Mouse (Mus musculus) c-Kit-positive CD71-negative TER-119-negative erythroid progenitor cells, embryonic 14.5 days (primary cell): ENCODE data around the gene 1700123O20Rik.

Experiments
- DNase-seq: peaks from one replicate; pipeline ENCODE4 v3.0.0-alpha.2; 2013; ENCODE audit warnings: low read depth

1700123O20Rik gene

DNA sequence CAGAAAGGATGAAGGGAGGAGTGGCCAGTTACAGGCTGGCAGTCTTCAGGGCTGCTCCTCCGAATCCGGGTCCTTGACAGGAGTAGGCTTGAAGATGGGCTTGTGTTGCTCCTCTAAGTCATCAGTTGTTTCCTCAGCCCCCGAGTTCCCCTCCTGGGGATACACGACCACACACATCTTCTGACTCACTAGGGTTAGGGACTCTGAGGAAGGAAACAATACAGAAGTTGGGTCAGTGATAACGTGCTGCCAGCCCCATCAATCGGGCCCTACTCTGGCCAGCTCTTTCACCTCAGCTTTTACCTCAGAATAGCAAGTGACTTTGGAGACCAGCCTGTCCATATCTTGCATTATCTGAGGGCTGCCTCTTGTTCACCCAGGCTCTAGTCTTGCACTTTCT, 38.0 kb downstream of the 1700123O20Rik start:
- DNase-seq = no peak

- no peak for DNase-seq
Measured at GRCm38 (mm10) chr14:54727565-54727964, 41.5 kb downstream of the 1700123O20Rik start.

DNA sequence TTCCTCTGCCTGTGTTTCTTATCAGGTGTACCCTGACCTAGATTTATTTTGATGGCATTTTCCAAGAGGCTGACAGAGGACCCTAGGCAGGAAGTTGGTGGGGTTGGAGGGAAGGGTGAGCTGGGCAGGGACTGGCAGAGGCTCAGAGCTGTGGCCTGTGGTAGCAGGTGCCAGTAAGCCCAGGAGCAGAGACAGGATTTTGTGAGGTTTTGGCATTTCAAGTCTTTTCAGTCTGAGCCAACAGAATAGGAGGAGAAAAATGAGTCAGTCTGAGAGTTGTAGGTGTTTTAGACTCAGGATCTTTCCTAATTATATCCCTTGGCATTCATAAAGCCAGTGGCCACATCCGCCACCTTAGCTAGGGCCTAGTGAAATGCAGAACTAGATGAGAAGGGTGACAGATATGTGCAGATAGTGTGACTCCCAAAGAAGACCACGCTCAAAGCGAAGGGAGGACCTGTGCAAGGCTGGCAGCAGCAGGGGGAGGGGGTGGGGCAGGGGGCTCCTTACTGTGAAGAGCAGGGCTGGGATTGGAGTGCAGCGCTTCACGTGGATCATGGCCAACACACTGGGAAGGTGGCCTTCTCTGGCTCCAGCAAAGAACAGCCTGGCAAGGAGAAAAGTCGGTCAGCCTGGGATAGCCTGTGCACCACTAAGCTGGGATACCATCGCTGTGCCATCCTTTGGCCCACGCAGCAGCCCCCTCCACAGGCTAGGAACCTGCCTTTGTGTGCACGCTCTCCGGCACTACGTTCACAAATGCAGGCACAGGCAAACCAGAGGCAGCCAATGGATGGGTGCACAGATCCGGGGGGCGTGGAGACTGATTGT, 43.0 kb downstream of the 1700123O20Rik start:
- DNase-seq = no peak

- no peak for DNase-seq
Measured at GRCm38 (mm10) chr14:54730305-54730704, 44.3 kb downstream of the 1700123O20Rik start.

- DNase-seq = no peak
Measured at GRCm38 (mm10) chr14:54732206-54732605, 46.2 kb downstream of the 1700123O20Rik start.

- DNase-seq = no peak
Measured at GRCm38 (mm10) chr14:54734004-54734403, 48.0 kb downstream of the 1700123O20Rik start.

GRCm38 (mm10) chr14:54735221-54735620, 49.2 kb downstream of the 1700123O20Rik start:
- DNase-seq = no peak

DNA sequence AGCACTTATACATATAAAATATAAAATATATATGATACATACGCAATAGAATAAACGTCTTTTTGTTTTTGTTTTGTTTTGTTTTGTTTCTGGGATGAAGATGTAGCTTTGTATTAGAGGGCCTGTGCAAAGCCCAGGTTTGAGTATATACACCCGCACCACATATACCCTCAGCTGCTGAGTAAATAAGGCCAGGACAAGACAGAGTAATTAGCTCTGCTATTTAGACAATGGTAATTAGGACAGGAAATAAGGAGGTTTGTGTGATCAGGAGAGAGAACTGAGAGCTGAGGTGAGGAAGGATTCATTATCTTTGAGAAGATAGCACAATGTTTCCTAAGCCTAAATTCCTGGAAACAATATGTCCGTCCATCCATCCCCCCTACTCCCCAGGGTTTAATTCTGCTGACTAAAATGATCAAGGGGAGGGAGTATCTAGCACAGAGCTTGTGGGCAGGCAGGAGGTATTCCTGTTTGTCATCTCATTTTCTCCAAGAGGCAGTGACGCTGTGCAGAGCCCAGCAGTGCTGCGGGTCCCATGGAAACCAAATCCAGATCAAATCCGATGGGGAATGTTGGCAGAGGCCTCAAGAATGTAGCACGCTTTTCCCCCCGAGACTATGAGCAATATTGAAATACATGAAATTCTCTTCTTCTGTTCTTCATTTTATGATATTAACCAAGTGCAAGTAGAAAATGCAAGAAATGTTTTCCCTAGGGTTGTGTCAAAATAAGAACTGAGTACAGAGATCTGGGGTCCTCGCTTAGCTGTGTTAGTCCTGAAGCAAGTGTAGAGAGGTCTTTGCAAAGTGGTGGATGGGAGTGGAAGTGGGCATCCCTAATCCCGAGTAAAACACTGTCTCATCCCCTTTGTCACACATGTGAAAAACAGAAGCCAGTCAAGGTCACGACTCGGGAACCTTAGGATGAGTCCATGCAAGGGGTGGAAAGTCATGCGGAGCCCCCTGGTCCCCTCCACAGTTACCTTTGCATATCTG, 50.8 kb downstream of the 1700123O20Rik start:
- DNase-seq = no peak

GRCm38 (mm10) chr14:54737634-54738033, 51.6 kb downstream of the 1700123O20Rik start:
- no peak for DNase-seq
